Mouse (Mus musculus) lung, postnatal 10 days (tissue): ENCODE measurements around the gene Gabarap.
"Not testable (repeated sequence)": the region's sequence is repeated elsewhere in the genome, so short reads cannot be mapped to it uniquely, and the experiment has no call there.

Experiments used
- DNase-seq: peaks from one replicate; pipeline ENCODE4 v3.0.0; 2021

Gene Gabarap

DNA sequence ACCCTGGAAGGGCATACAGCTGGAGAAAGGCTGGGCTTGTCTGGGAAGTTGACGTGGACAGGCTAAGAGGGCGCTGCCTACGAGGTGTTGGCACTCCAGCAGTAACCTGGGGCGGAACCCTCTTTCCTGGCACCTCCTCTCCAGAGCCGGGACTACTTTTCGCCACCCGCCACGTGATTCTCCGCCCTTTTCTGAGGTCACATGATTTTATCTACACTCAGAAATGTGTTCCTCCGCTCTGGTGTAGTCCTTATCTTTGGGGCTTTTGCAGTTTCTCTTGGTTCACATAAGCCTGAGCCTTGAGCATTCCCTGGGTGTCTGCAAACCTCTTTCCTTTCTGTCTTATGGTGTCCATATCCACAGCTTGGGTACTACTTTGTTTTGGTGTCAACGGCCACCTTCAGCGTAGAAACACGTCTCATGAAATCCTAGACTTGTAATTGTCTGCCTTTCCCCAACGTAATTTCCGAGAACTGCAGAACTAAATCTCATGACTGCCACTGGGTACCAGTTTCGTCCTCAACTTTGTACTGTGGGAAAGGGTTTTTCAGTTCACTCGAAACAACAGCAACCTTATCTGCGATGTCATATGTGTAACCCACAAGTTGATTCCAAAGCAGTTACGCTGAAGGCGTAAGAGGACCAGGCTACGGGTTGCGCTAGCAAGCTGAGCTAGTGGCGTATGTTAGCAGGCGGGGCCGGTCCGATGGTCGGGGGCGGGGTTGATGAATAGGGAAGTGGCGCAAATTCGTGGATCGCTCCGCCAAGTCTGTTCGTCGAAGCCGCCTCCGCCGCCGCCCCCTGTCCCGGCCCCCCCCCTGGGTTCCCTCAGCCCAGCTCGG is at the start of gene Gabarap:
TSS of gene Gabarap (plus strand) at position 294 of the 842 bp plus-strand sequence.
- DNase-seq: peak; percentile 99

GRCm38 (mm10) chr11:69945216-69945615 is 45.7 kb upstream of the Gabarap start:
- no peak for DNase-seq

GRCm38 (mm10) chr11:69945997-69946891 is 44.7 kb upstream of the Gabarap start:
- no peak for DNase-seq

GRCm38 (mm10) chr11:69947337-69948065 is 43.4 kb upstream of the Gabarap start:
- DNase-seq: peak; percentile 39

- peak; percentile 95 for DNase-seq
Measured at GRCm38 (mm10) chr11:69948066-69948762, 42.7 kb upstream of the Gabarap start, which contains the start of gene Slc2a4. TSS of gene Slc2a4 (minus strand) at chr11:69948188.

DNA sequence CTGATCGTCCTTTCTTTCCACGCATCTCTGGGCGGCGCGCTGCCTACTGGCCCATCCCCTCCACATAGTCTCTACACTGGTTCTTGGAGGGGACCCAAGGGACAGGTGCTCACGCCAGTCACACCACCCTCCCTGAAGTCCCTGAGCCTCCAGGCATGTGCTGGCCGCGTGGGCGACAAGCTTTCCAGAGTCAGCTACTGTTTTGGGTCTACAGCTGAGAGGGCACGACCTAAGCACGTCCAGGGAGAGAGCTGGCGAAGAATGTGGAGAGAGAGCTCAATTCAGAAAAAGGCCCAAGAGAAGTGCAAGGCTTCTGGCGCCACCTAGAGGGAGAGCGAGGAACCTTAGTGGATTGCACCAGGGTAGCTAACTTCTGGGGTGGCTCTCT is 42.2 kb upstream of the Gabarap start:
- DNase-seq: peak; percentile 94

DNA sequence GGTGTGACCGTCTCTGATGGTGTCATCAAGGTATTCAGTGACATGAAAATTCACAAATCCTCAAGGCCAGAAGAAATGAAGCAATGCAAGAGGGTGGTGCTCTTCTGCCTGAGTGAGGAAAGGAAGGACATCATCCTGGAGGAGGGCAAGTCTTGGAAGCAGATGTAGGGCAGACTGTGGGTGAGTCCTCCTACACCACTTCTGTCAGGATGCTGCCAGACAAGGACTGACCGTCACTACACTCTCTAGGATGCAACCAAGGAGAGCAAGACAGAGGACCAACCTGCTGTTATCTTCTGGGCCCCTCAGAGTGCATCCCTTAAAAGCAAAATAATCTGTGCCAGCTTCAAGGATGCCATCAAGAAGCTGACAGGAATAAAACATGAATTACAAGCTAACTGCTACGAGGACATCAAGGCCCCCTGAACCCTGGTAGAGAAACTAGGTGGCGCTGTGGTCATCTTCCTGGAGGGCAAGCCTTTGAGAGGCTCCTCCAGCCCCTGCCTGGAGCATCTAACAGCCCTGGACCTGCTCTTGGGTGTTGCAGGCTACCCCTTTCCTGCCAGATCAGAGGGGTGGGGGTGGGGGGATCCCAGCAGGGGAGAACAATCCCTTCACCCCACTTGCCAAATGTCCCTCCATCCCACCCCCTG is 40.0 kb upstream of the Gabarap start:
- DNase-seq: no peak

DNA sequence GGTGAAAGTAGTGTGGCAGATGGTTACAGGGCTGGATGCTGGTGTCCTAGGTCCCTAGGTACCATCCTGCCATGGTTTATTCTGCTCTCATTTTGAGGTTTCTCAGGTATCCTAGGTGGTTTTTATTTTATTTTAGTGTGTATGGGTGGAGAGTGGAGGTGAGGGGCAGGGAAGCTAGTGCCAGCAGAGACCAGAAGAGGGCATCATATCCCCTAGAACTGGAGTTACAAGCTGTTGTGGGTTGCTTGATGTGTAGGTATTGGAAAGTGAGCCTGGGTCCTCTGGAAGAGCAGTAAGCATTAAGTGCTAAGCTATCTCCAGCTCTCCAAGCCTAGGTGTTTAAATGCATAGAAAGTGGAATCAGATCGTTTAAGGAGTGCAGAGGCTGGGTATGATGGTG is 38.7 kb upstream of the Gabarap start:
- no peak for DNase-seq

GRCm38 (mm10) chr11:69953267-69953915 is 37.6 kb upstream of the Gabarap start:
- no peak for DNase-seq

- DNase-seq: not testable (repeated sequence)
Measured at GRCm38 (mm10) chr11:69955618-69956017, 35.3 kb upstream of the Gabarap start.

DNA sequence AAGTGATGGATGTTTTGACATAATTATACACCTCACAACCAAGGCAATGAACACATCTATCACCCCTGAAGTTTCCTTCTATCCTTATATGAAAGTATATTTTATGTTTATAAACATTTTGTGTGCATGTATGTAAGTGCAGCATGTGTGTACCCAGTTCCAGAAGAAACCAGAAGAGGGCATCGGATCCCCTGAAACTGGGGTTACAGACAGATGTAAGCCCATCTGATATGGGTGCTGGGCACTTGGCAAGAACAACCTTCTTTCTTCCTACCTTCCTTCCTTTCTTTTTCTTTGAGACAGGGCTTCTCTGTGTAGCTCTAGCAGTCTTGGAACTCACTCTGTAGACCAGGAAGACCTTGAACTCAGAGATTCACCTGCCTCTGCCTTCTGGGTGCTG is 34.7 kb upstream of the Gabarap start:
- no peak for DNase-seq

DNA sequence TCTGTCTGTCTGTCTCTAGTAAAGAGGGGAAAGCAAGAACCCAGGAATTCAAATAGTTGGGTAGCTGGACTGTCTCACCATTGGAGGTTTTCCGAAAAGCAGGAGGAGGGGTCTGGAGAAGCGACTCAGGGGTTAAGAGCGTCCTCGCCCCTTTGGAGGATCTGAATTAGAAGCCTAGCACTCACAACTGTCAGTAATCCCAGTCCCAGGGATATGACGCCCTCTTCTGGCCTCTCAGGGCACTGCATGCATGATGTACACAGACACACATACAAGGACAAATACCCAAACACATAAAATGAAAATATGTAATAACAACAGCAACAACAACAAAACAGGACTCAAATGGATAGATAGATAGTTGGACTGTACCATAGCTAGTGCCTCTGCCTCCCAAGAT is 30.3 kb upstream of the Gabarap start:
- no peak for DNase-seq

GRCm38 (mm10) chr11:69961841-69962240 is 29.1 kb upstream of the Gabarap start:
- DNase-seq: no peak

DNA sequence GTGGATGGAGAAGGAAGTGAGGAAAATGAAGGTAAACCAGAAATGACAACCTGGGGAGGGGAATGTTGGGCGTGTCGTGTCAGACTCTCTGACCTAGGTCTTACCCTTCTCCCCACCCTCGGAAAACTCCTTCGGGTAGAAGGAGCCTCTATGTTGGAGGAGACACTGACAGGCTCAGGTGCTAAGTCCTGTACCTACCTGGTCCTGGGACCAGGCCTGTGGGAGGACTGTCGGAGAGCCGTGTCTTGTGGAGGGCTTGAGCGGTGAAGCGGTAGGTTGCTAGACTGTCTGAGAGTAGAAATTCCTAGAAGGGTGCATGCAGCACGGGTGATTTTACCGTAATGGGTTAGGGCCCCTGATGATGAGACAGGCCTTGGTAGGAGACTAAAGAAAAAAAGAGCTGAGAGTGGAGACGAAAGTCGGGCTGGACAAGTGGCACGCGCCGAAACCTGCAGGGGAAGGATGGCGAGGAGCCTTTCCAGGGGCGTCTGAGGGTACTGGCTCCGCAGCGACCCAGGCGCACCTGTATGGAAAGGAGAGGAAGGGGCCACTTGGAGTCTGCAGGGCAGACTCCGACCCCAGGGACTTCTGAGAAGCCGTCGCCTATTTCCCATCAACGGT is 26.2 kb upstream of the Gabarap start, which contains the start of gene Cldn7:
TSS of gene Cldn7 (plus strand) at position 130 of the 621 bp plus-strand sequence.
- DNase-seq: no peak

DNA sequence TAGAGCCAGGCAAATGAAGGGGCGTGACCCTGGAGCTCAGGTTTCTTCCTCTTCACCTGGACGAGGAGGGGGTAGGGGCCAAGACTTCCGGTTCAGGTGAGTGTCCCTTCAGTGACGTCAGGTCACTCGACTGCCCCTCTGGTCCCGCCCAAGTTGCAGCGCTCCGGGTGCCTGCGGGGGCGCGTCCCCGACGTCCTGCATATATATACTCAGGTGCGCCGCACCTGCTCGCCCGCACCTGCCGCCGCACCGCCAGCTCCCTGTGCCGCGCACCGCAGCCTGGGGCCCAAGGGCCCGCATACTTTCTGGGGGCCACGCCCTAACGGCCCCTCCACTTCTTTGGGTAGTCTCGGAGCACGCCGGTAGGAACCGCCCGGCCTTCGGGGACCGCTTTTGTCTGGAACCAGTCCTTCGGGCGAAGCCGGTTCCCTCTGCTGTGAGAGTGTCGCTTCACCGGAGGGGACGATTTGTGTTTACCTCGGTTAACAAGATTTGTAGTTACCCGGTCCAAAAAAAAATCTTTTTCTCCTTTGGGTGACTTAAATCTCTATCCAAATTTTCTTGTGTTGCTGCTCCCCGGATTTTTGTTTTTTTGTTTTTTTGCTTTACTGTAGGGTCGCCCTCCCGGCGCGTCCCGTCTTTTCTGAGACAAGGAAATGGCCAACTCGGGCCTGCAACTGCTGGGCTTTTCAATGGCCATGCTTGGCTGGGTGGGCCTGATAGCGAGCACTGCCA is 25.5 kb upstream of the Gabarap start:
- DNase-seq: peak; percentile 84

GRCm38 (mm10) chr11:69966006-69966859 is 24.7 kb upstream of the Gabarap start:
- DNase-seq: peak; percentile 68

DNA sequence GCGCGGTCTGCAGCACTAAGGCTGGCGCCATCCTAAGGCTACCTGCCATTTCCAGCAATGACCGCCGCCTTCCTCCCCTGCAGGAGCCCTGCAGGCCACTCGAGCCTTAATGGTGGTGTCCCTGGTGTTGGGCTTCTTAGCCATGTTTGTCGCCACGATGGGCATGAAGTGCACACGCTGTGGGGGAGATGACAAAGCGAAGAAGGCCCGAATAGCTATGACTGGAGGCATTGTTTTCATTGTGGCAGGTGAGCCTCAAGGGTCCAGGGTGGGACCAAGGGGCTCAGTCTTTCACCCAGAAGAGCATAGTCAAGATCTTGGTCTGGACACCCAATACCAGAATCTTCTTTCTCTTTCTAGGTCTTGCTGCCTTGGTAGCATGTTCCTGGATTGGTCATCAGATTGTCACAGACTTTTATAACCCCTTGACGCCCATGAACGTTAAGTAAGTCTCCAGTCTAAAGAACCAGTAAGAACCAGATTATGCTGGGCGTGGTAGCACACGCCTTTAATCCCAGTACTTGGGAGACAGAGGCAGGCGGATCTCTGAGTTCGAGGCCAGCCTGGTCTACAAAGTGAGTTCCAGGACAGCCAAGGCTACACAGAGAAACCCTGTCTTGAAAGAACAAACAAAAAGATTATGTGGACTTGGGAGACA is 24.0 kb upstream of the Gabarap start:
- no peak for DNase-seq

GRCm38 (mm10) chr11:69968793-69969192 is 22.1 kb upstream of the Gabarap start:
- DNase-seq: no peak
